39 mouse cellular contexts compared by ENCODE assay signal in the genomic region with DNA sequence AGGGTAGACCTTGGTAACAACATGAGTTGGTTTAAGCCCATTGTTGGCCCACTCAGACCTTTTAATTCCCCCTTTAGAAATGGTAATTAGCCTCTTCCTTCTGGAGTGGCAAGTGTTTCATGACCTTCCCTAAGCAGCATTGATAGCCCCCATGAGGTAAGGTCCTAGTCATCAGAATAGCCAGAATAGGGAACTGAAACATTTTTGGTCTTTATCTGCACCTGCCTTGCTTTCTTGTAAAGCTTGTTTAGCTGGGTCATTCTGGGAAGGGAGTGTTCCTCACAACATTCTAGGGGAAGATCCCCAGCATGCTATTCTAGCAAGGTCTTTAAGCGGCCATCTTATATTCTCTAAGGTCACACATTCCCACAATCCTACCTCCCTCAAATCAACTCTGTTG. TPM values are rescaled to one million over a fixed set of nuclear protein-coding genes. Genes with fewer than 3 reads are reported as not detected.
"Had no signal": no experiment of that assay in that cellular context is flagged by ENCODE, and none has a peak within 500 bp of the region (broad histone marks: within the 10 kb centered on the region; RNA-seq: fewer than 3 reads in every experiment).

No protein-coding gene starts in this region.

- H3K27ac ChIP-seq: limb, embryonic 10.5 days; limb, embryonic 12.5 days; limb, embryonic 13.5 days; limb, embryonic 15.5 days; liver, embryonic 12.5 days; liver, embryonic 13.5 days; liver, embryonic 14.5 days; liver, embryonic 15.5 days; lung, embryonic 15.5 days; macrophage; midbrain, embryonic 10.5 days; midbrain, embryonic 12.5 days; midbrain, embryonic 13.5 days; midbrain, embryonic 15.5 days; neural tube, embryonic 12.5 days had no signal

- H3K27me3 ChIP-seq: limb, embryonic 12.5 days; limb, embryonic 13.5 days; limb, embryonic 15.5 days; liver, embryonic 12.5 days; liver, embryonic 13.5 days; liver, embryonic 15.5 days; lung, embryonic 15.5 days; megakaryocyte, embryonic 14.5 days; midbrain, embryonic 12.5 days; midbrain, embryonic 13.5 days; midbrain, embryonic 15.5 days; neural tube, embryonic 12.5 days had no signal

- ATAC-seq: liver, embryonic 12.5 days; liver, postnatal 0 days; lung, postnatal 0 days; midbrain, embryonic 13.5 days; midbrain, embryonic 15.5 days; midbrain, embryonic 16.5 days had no signal

- H3K9me3 ChIP-seq: limb, embryonic 10.5 days; limb, embryonic 12.5 days; limb, embryonic 13.5 days; limb, embryonic 15.5 days; liver, embryonic 12.5 days; liver, embryonic 13.5 days; liver, embryonic 15.5 days; lung, embryonic 15.5 days; midbrain, embryonic 10.5 days; midbrain, embryonic 12.5 days; midbrain, embryonic 13.5 days; midbrain, embryonic 15.5 days; neural tube, embryonic 12.5 days had no signal

- H3K4me3 ChIP-seq: limb, embryonic 10.5 days; limb, embryonic 12.5 days; limb, embryonic 13.5 days; limb, embryonic 15.5 days; liver, embryonic 12.5 days; liver, embryonic 13.5 days; liver, embryonic 15.5 days; lung, embryonic 15.5 days; megakaryocyte, embryonic 14.5 days; midbrain, embryonic 10.5 days; midbrain, embryonic 12.5 days; midbrain, embryonic 13.5 days; midbrain, embryonic 15.5 days; myocyte; neural tube, embryonic 12.5 days had no signal

- DNase-seq: left cerebral cortex, postnatal 4 days; liver; liver, embryonic 13.5 days; liver, postnatal 0 days; lung, adult 18-20 months; lung, adult 2 months; lung, postnatal 10 days; lung, postnatal 14 days; lung, postnatal 36 days; lung, postnatal 4 days; midbrain, embryonic 14.5 days had no signal

- H3K4me1 ChIP-seq: limb, embryonic 10.5 days; limb, embryonic 12.5 days; limb, embryonic 13.5 days; limb, embryonic 15.5 days; liver, embryonic 12.5 days; liver, embryonic 13.5 days; liver, embryonic 15.5 days; lung, embryonic 15.5 days; midbrain, embryonic 10.5 days; midbrain, embryonic 12.5 days; midbrain, embryonic 13.5 days; midbrain, embryonic 15.5 days; neural tube, embryonic 12.5 days had no signal

- H3K36me3 ChIP-seq: limb, embryonic 10.5 days; limb, embryonic 12.5 days; limb, embryonic 13.5 days; limb, embryonic 15.5 days; liver, embryonic 12.5 days; liver, embryonic 13.5 days; liver, embryonic 15.5 days; lung, embryonic 15.5 days; midbrain, embryonic 10.5 days; midbrain, embryonic 12.5 days; midbrain, embryonic 13.5 days; midbrain, embryonic 15.5 days; neural tube, embryonic 12.5 days had no signal

- H3K9ac ChIP-seq: limb, embryonic 12.5 days; limb, embryonic 13.5 days; limb, embryonic 15.5 days; liver, embryonic 12.5 days; liver, embryonic 13.5 days; liver, embryonic 14.5 days; liver, embryonic 15.5 days; liver, postnatal 0 days; lung, embryonic 14.5 days; lung, embryonic 15.5 days; midbrain, embryonic 12.5 days; midbrain, embryonic 13.5 days; midbrain, embryonic 15.5 days; neural tube, embryonic 12.5 days had no signal

- H3K4me2 ChIP-seq: limb, embryonic 12.5 days; limb, embryonic 13.5 days; limb, embryonic 15.5 days; liver, embryonic 11.5 days; liver, embryonic 12.5 days; liver, embryonic 13.5 days; liver, embryonic 15.5 days; lung, embryonic 14.5 days; lung, embryonic 15.5 days; midbrain, embryonic 11.5 days; midbrain, embryonic 12.5 days; midbrain, embryonic 13.5 days; midbrain, embryonic 15.5 days; neural tube, embryonic 12.5 days had no signal

RNA-seq across cellular contexts. Expression of a gene that starts 17.9 kb away (rescaled TPM):
- total RNA-seq: left cerebral cortex, postnatal 14 days; liver, adult 2 months; megakaryocyte progenitor cell, adult 5-6 weeks; megakaryocyte, adult 5-6 weeks; midbrain, postnatal 0 days had no signal
- polyA plus RNA-seq: limb, embryonic 10.5 days; limb, embryonic 11.5 days; liver, adult 2 months; liver, embryonic 15.5 days; liver, embryonic 16.5 days; liver, postnatal 0 days; lung, postnatal 0 days; macrophage; myocyte had no signal
